Mouse (Mus musculus): ENCODE results near the gene Tyms. TPM values are rescaled to one million over a fixed set of nuclear protein-coding genes. Genes with fewer than 3 reads are reported as not detected.
"Not testable (repeated sequence)": the region's sequence is repeated elsewhere in the genome, so short reads cannot be mapped to it uniquely, and the experiment has no call there.

Gene Tyms
- total RNA-seq, 2 experiments from 2014 or later, result 150 to 196 TPM

- peak; percentile 68 for ATAC-seq (replicated peaks; ENCODE audit: poor library complexity)
Measured at GRCm38 (mm10) chr5:30104339-30104738, 30.9 kb upstream of the Tyms start.

- ATAC-seq (replicated peaks; ENCODE audit: poor library complexity), result no peak
Measured at GRCm38 (mm10) chr5:30103340-30103739, 29.9 kb upstream of the Tyms start.

- no peak for ATAC-seq (replicated peaks; ENCODE audit: poor library complexity)
Measured at GRCm38 (mm10) chr5:30098260-30098659, 24.8 kb upstream of the Tyms start.

- no peak for ATAC-seq (replicated peaks; ENCODE audit: poor library complexity)
Measured at GRCm38 (mm10) chr5:30095731-30096130, 22.3 kb upstream of the Tyms start.

GRCm38 (mm10) chr5:30094399-30094798 is 21.0 kb upstream of the Tyms start:
- ATAC-seq (replicated peaks; ENCODE audit: poor library complexity), result no peak

- ATAC-seq (replicated peaks; ENCODE audit: poor library complexity), result no peak
Measured at GRCm38 (mm10) chr5:30092701-30093100, 19.3 kb upstream of the Tyms start.

DNA sequence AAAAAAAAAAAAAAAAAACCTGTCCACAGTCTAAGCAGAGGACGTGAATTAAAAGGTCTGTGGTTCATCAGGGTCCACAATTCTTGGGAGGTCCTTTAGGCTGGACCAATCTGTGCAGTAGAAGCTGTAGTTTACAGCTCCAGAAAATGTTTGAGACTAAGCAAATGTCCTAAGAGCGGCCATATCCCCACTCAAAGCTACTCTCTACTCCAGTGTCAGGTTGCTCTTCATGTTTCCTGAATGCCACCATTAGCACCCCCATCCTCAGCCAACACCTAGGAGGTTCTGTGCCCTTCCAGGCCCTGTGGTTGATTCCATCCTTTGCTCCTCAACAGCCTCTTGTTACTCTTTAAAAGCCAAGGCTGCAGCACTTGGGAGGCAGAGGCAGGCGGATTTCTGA is 1.0 kb downstream of the Tyms start:
- ATAC-seq (replicated peaks; ENCODE audit: poor library complexity), result no peak

- ATAC-seq (replicated peaks; ENCODE audit: poor library complexity), result no peak
Measured at GRCm38 (mm10) chr5:30071677-30072076, 1.7 kb downstream of the Tyms start.

GRCm38 (mm10) chr5:30067726-30068125 is 5.7 kb downstream of the Tyms start:
- no peak for ATAC-seq (replicated peaks; ENCODE audit: poor library complexity)

DNA sequence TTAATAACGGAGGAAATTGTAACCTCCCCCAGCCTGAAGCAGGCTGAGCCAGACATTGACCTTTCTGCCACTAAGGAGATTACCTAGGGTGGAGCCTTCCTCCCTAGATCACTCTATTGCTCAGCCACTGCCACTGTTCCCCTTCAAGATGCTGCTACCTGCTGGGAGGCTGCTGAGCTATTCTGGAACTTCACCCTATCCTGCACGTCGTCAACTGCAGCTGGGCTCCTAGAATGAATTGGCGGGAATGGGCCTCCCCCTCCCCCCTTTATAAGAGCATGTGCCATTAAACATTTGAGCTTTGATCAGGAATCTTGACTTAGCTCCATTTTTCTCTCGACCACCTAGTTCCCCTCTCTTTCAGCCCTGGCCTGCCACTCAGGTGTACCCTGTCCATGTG is 13.8 kb downstream of the Tyms start:
- not testable (repeated sequence) for ATAC-seq (replicated peaks; ENCODE audit: poor library complexity)

- no peak for ATAC-seq (replicated peaks; ENCODE audit: poor library complexity)
Measured at GRCm38 (mm10) chr5:30058216-30058731, 15.1 kb downstream of the Tyms start.

DNA sequence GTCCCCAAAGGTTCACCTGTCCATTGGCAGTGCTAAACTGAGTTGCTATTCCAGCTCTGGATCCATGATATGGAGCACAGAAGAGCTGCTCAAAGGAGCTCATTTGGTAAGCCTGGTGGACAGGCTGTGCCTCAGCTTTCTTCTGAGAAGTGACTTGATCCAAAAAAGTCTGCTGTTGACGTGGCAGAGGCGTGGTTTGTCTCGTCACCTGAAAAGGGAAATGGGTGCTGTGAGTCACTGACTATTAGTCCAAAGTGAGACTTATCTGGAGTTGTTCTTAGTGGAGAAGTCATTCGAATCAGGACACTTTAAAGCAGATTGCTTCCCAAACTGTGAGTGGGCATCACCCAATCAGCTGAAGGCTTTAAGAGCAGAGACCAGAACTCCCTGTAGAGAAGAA is 33.6 kb downstream of the Tyms start:
- peak; percentile 52 for ATAC-seq (replicated peaks; ENCODE audit: poor library complexity)

GRCm38 (mm10) chr5:30039324-30039723 is 34.1 kb downstream of the Tyms start:
- not testable (repeated sequence) for ATAC-seq (replicated peaks; ENCODE audit: poor library complexity)

DNA sequence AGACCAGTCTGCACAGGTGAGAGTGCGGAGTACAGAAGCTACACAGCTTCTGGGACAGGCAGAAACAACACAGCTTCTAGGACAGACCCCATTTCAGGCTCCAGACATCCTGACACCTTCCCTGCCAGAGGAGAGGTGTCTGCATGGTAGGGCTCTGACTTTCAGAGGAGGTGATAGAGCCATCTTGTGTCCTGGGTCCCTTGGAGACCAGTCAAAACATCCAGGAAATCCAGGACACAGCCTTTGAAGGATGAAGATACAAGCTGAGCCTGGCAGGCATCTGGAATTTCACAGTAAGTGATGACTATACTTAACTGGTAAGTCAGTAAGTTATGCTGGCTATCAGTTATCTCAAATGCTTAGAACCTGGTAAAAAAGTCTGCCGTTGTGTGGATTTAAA is 36.3 kb downstream of the Tyms start:
- not testable (repeated sequence) for ATAC-seq (replicated peaks; ENCODE audit: poor library complexity)

GRCm38 (mm10) chr5:30035862-30036261 is 37.6 kb downstream of the Tyms start:
- 0 out of 2 replicates have a peak, but pooled peaks have one; percentile 11 for ATAC-seq (replicated peaks; ENCODE audit: poor library complexity)

- ATAC-seq (replicated peaks; ENCODE audit: poor library complexity), result peak; percentile 77
Measured at GRCm38 (mm10) chr5:30014580-30014979, 58.8 kb downstream of the Tyms start.

GRCm38 (mm10) chr5:30012726-30013503 is 60.5 kb downstream of the Tyms start, which contains the start of gene Il6:
Il6 (plus strand) TSS chr5:30013114.
- peak; percentile 92 for ATAC-seq (replicated peaks; ENCODE audit: poor library complexity)

Other genes starting within 250 kb of the Tyms start
- gene Il6, start 60.5 kb downstream of the Tyms start, total RNA-seq (2015), result 0.86 and 1.4 TPM in 2 replicates
- gene Il6, start 60.5 kb downstream of the Tyms start, total RNA-seq (2017), result 0.07 and 2.7 TPM in 2 replicates
- 0.07 TPM in 1 of 2 replicates, not detected in the other for gene Garem2, start 31.5 kb upstream of the Tyms start, total RNA-seq (2015)
- gene Garem2, start 31.5 kb upstream of the Tyms start, total RNA-seq (2017), result not detected in 2 replicates
- not detected in 2 replicates for gene 3110082J24Rik, start 32.5 kb upstream of the Tyms start, total RNA-seq (2015)
- not detected in 2 replicates for gene 3110082J24Rik, start 32.5 kb upstream of the Tyms start, total RNA-seq (2017)
- 49.5 and 54.4 TPM in 2 replicates for gene Hadha, start 81.5 kb upstream of the Tyms start, total RNA-seq (2015)
- gene Hadha, start 81.5 kb upstream of the Tyms start, total RNA-seq (2017), result 133 and 148 TPM in 2 replicates
- gene Hadhb, start 81.6 kb upstream of the Tyms start, total RNA-seq (2015), result 61.8 and 69.7 TPM in 2 replicates
- 65.1 and 82.6 TPM in 2 replicates for gene Hadhb, start 81.6 kb upstream of the Tyms start, total RNA-seq (2017)
- 0.27 TPM in 1 of 2 replicates, not detected in the other for gene Adgrf3, start 132.1 kb upstream of the Tyms start, total RNA-seq (2015)
- gene Adgrf3, start 132.1 kb upstream of the Tyms start, total RNA-seq (2017), result not detected in 2 replicates
- 36.0 and 38.8 TPM in 2 replicates for gene Selenoi, start 159.0 kb upstream of the Tyms start, total RNA-seq (2015)
- gene Selenoi, start 159.0 kb upstream of the Tyms start, total RNA-seq (2017), result 47.5 and 67.4 TPM in 2 replicates
- 0.32 TPM in 1 of 2 replicates, not detected in the other for gene Drc1, start 207.8 kb upstream of the Tyms start, total RNA-seq (2015)
- not detected in 2 replicates for gene Drc1, start 207.8 kb upstream of the Tyms start, total RNA-seq (2017)

Data from megakaryocyte progenitor cell, adult 5-6 weeks (primary cell).